Mouse (Mus musculus) MEL (cell line): ENCODE measurements around the gene Diablo. TPM values are rescaled to one million over a fixed set of nuclear protein-coding genes. Genes with fewer than 3 reads are reported as not detected.
"Not testable (repeated sequence)": the region's sequence is repeated elsewhere in the genome, so short reads cannot be mapped to it uniquely, and the experiment has no call there.

Experiments
- DNase-seq: peaks from one replicate; pipeline ENCODE4 v3.0.0; 2011; ENCODE audit warnings: low read depth, low spot score
- H3K27ac ChIP-seq: 2 replicates; pipeline ENCODE4 v1.5.1; 2012; ENCODE audit warnings: low read depth, mild to moderate bottlenecking, control low read depth, low read length, moderate library complexity; ENCODE audit not compliant: control insufficient read depth
- H3K27me3 ChIP-seq, 2 experiments: fragments of 150-350 bp in 1 of 2; sonication (generic) in 1 of 2; 2 replicates each; pipeline ENCODE4 v1.6.1; 2012; ENCODE audit warnings: low read length in 2 of 2, mild to moderate bottlenecking in 2 of 2, improper control_type of control experiment in 1 of 2, moderate library complexity in 1 of 2; ENCODE audit not compliant: insufficient read depth in 2 of 2, control insufficient read depth in 1 of 2
- H3K36me3 ChIP-seq, 2 experiments: 2 replicates each; pipeline ENCODE4 v1.6.1; 2012 to 2014; ENCODE audit warnings: low read length in 2 of 2, improper control_type of control experiment in 1 of 2, inconsistent platforms in 1 of 2, mild to moderate bottlenecking in 1 of 2; ENCODE audit not compliant: insufficient read depth in 2 of 2, control insufficient read depth in 1 of 2
- H3K4me1 ChIP-seq, 2 experiments: fragments of 150-350 bp in 1 of 2; sonication (generic) in 1 of 2; 2 replicates each; pipeline ENCODE4 v1.6.1; 2012; ENCODE audit warnings: low read length in 2 of 2, improper control_type of control experiment in 1 of 2, mild to moderate bottlenecking in 1 of 2; ENCODE audit not compliant: insufficient read depth in 2 of 2, control insufficient read depth in 1 of 2
- H3K4me3 ChIP-seq, 2 experiments: fragments of 150-350 bp in 1 of 2; sonication (generic) in 1 of 2; 2 replicates each; pipeline ENCODE4 v1.5.1; 2012; ENCODE audit warnings: low read depth in 2 of 2, low read length in 2 of 2, mild to moderate bottlenecking in 2 of 2, moderate library complexity in 2 of 2, control low read depth in 1 of 2, improper control_type of control experiment in 1 of 2; ENCODE audit not compliant: control insufficient read depth in 1 of 2, insufficient read depth in 1 of 2
- H3K79me2 ChIP-seq: 2 replicates; pipeline ENCODE4 v1.6.1; 2012; ENCODE audit warnings: mild to moderate bottlenecking, low read length, moderate library complexity; ENCODE audit not compliant: control insufficient read depth, poor library complexity, insufficient read depth
- H3K9ac ChIP-seq: 2 replicates; pipeline ENCODE4 v1.6.1; 2012; ENCODE audit warnings: low read depth, mild to moderate bottlenecking, control low read depth, low read length, moderate library complexity; ENCODE audit not compliant: control insufficient read depth, poor library complexity, severe bottlenecking
- H3K9me3 ChIP-seq: fragments of 150-350 bp; sonication (generic); replicated peaks from 2 replicates; pipeline ENCODE4 v1.6.1; 2012; ENCODE audit warnings: mild to moderate bottlenecking, low read length, improper control_type of control experiment, moderate library complexity; ENCODE audit not compliant: insufficient read depth
- BHLHE40 ChIP-seq: IDR thresholded peaks from 2 replicates; pipeline ENCODE4 v1.6.1; 2012; ENCODE audit warnings: low read depth, mild to moderate bottlenecking, inconsistent platforms, low read length, improper control_type of control experiment, borderline replicate concordance
- CHD2 ChIP-seq: IDR thresholded peaks from 2 replicates; pipeline ENCODE4 v1.6.1; 2011; ENCODE audit warnings: low read length, improper control_type of control experiment
- E2F4 ChIP-seq: IDR thresholded peaks from 2 replicates; pipeline ENCODE4 v1.6.1; 2011; ENCODE audit warnings: low read depth, low read length, improper control_type of control experiment, borderline replicate concordance
- ELF1 ChIP-seq: IDR thresholded peaks from 2 replicates; pipeline ENCODE4 v1.6.1; 2014; ENCODE audit warnings: low read depth, mild to moderate bottlenecking, inconsistent platforms, low read length, improper control_type of control experiment, moderate library complexity
- EP300 ChIP-seq, 2 experiments: IDR thresholded peaks; 2 replicates each; pipeline ENCODE4 v1.6.1; 2011; ENCODE audit warnings: improper control_type of control experiment in 2 of 2, low read length in 2 of 2, low read depth in 1 of 2, mild to moderate bottlenecking in 1 of 2
- GABPA ChIP-seq: IDR thresholded peaks from 2 replicates; pipeline ENCODE4 v1.6.1; 2012; ENCODE audit warnings: low read depth, mild to moderate bottlenecking, inconsistent platforms, low read length, improper control_type of control experiment, moderate library complexity
- HCFC1 ChIP-seq: IDR thresholded peaks from 2 replicates; pipeline ENCODE4 v1.6.1; 2012; ENCODE audit warnings: low read depth, mild to moderate bottlenecking, inconsistent platforms, low read length, improper control_type of control experiment, moderate library complexity
- MAZ ChIP-seq: IDR thresholded peaks from 2 replicates; pipeline ENCODE4 v1.6.1; 2012; ENCODE audit warnings: low read depth, mild to moderate bottlenecking, inconsistent platforms, low read length, improper control_type of control experiment
- NELFE ChIP-seq: IDR thresholded peaks from 2 replicates; pipeline ENCODE4 v1.6.1; 2011; ENCODE audit warnings: low read depth, low read length, improper control_type of control experiment
- SMC3 ChIP-seq: IDR thresholded peaks from 2 replicates; pipeline ENCODE4 v1.6.1; 2011; ENCODE audit warnings: low read depth, low read length, improper control_type of control experiment
- TAL1 ChIP-seq: IDR thresholded peaks from 2 replicates; pipeline ENCODE4 v1.6.1; 2012; ENCODE audit warnings: mild to moderate bottlenecking, inconsistent platforms, low read length, moderate library complexity, mixed read lengths
- UBTF ChIP-seq: IDR thresholded peaks from 2 replicates; pipeline ENCODE4 v1.6.1; 2012; ENCODE audit warnings: low read depth, mild to moderate bottlenecking, inconsistent platforms, low read length, improper control_type of control experiment, moderate library complexity, borderline replicate concordance; ENCODE audit not compliant: insufficient read depth
- USF2 ChIP-seq, 2 experiments: IDR thresholded peaks; 2 replicates each; pipeline ENCODE4 v1.6.1; 2011 to 2012; ENCODE audit warnings: improper control_type of control experiment in 2 of 2, low read length in 2 of 2, borderline replicate concordance in 1 of 2, inconsistent platforms in 1 of 2, low read depth in 1 of 2, mild to moderate bottlenecking in 1 of 2; ENCODE audit not compliant: insufficient read depth in 1 of 2
- ZC3H11A ChIP-seq: IDR thresholded peaks from 2 replicates; pipeline ENCODE4 v1.6.1; 2012; ENCODE audit warnings: low read depth, mild to moderate bottlenecking, inconsistent platforms, low read length, improper control_type of control experiment
- ZMIZ1 ChIP-seq: IDR thresholded peaks from 2 replicates; pipeline ENCODE4 v1.6.1; 2012; ENCODE audit warnings: low read depth, mild to moderate bottlenecking, inconsistent platforms, low read length, improper control_type of control experiment, moderate library complexity
- ZNF384 ChIP-seq: IDR thresholded peaks from 2 replicates; pipeline ENCODE4 v1.6.1; 2012; ENCODE audit warnings: low read depth, mild to moderate bottlenecking, inconsistent platforms, low read length, improper control_type of control experiment
- polyA plus RNA-seq, 2 experiments: library from polyadenylated mRNA; stranded (reverse) in 1 of 2; unstranded in 1 of 2; fragments of >175 nt in 1 of 2; fragments of >200 nt in 1 of 2; gene quantifications; 2 replicates each; pipeline versions ENCODE4 v1.2.1 to v1.2.4; 2012; ENCODE audit warnings: low replicate concordance in 2 of 2, low read depth in 1 of 2; ENCODE audit not compliant: insufficient read length in 2 of 2, insufficient read depth in 1 of 2, missing spikeins in 1 of 2
- total RNA-seq: library from RNA; depleted of rRNA; stranded (reverse); fragments of 300-350 nt; gene quantifications from 2 replicates; pipeline ENCODE4 v1.2.3, GENCODE M21; 2012

Diablo gene
- total and polyA plus RNA-seq, 3 experiments, result 48.9 to 70.8 TPM; not detected in 1

DNA sequence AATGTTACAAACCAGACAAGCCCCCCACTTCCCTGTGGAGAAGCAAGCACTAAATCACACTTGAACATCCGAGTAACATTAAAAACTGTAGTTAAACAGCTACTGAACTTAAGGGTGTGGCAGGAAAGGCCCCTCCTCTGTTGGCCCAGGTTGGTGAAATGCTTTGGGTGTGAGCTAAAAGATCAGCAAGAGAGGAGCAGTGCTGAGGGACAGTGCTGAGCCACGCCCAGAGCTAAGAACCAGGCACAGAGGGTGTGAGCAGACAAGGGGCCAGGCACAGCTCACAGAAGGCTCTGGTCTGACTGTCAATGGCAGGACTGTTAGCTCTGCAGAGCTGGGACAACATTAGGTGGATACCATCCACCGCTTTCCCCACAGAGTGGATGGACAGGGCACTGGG is 11.9 kb downstream of the Diablo start:
- Histone ChIP-seq H3K79me2 (no peaks in the 10 kb centered on the region), H3K9ac (no peak overlapping the region; the same call in 1 of the 2 replicates), H3K4me1 (peaks cover 3 to 19% of the 10 kb centered on the region in 2 experiments), H3K27me3 (no peaks in the 10 kb centered on the region), H3K36me3 (peaks cover 0 to 9% of the 10 kb centered on the region in 2 experiments; a peak in 2 of 4 replicates), H3K27ac (peak overlapping the region; percentile 26), H3K9me3 (no peaks in the 10 kb centered on the region)
- DNase-seq, result peak; percentile 74
- TF ChIP-seq ZC3H11A, result no peak
- TF ChIP-seq UBTF, result no peak
- TF ChIP-seq HCFC1, result no peak
- TF ChIP-seq ZMIZ1, result no peak
- no peak for TF ChIP-seq SMC3
- no peak for TF ChIP-seq E2F4
- TF ChIP-seq EP300 (IDR thresholded peaks at IDR 0.05; ENCODE audit: low read depth in 1 of 2, low read length in 2 of 2), result no peak
- no peak for TF ChIP-seq TAL1
- TF ChIP-seq GABPA, result no peak
- no peak for TF ChIP-seq BHLHE40
- TF ChIP-seq MAZ, result no peak
- no peak for TF ChIP-seq CHD2
- no peak for TF ChIP-seq USF2 (IDR thresholded peaks at IDR 0.05; ENCODE audit: borderline replicate concordance in 1 of 2, insufficient read depth in 1 of 2, low read depth in 1 of 2, low read length in 2 of 2)
- TF ChIP-seq NELFE, result no peak
- TF ChIP-seq ELF1, result no peak
- no peak for TF ChIP-seq ZNF384
- TF ChIP-seq, all 39 proteins: peak for 0
- H3K4me3 ChIP-seq, result no peak overlapping the region

DNA sequence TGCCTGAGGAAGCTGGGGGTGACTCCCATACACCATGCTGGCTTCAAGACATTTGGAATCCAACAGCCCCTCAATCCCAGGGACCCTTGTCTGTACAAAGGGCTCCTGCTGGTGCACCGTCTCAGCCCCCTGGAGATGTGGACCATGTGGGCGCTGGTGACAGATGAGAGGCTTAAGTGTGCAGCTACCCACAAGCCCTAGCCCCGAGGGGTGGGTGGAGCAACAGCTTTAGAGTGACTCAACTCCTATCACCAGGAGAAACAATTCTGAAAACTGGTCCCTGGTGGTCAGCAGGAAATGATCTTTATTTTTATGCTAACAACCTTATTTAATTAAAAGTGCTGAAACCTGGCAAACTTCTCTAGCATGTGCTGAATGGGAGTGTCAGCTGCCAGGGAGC is 12.6 kb downstream of the Diablo start:
- H3K27me3 ChIP-seq, H3K9ac ChIP-seq, H3K4me3 ChIP-seq, H3K9me3 ChIP-seq, H3K36me3 ChIP-seq, H3K79me2 ChIP-seq, DNase-seq: not testable (repeated sequence)
- Histone ChIP-seq H3K4me1 (peaks cover 3 to 19% of the 10 kb centered on the region in 2 experiments), H3K27ac (peak overlapping the region; percentile 17; the same call in 1 of the 2 replicates)
